Mouse (Mus musculus): Measurements from ENCODE around the gene Gm45062. TPM values are rescaled to one million over a fixed set of nuclear protein-coding genes. Genes with fewer than 3 reads are reported as not detected.

The Gm45062 gene
- polyA plus RNA-seq, 1 experiment from 2014 or later: 20.3 TPM

GRCm38 (mm10) chr6:8433179-8433578 lies 173.9 kb downstream of the Gm45062 start:
- no peak overlapping the region for H3K27ac ChIP-seq
- H3K9ac ChIP-seq: no peak overlapping the region
- no peaks in the 10 kb centered on the region for H3K4me1 ChIP-seq
- no peaks in the 10 kb centered on the region for H3K36me3 ChIP-seq
- no peaks in the 10 kb centered on the region for H3K9me3 ChIP-seq
- H3K4me2 ChIP-seq (replicated peaks): no peak overlapping the region
- H3K27me3 ChIP-seq (replicated peaks): no peaks in the 10 kb centered on the region
- 87% methylated on average over 9 of the region's 9 CpGs for WGBS
- ATAC-seq (ENCODE audit: low FRiP score, low read depth): no peak
- no peak overlapping the region for H3K4me3 ChIP-seq

- 88% methylated on average over 3 of the region's 3 CpGs for WGBS
- H3K27me3 ChIP-seq (replicated peaks): no peaks in the 10 kb centered on the region
- no peak overlapping the region for H3K27ac ChIP-seq
- H3K36me3 ChIP-seq: no peaks in the 10 kb centered on the region
- H3K4me2 ChIP-seq (replicated peaks): no peak overlapping the region
- no peaks in the 10 kb centered on the region for H3K9me3 ChIP-seq
- no peak overlapping the region for H3K9ac ChIP-seq
- ATAC-seq (ENCODE audit: low FRiP score, low read depth): no peak
- no peaks in the 10 kb centered on the region for H3K4me1 ChIP-seq
- no peak overlapping the region for H3K4me3 ChIP-seq
Measured at GRCm38 (mm10) chr6:8437937-8438336, 178.7 kb downstream of the Gm45062 start.

GRCm38 (mm10) chr6:8441814-8442213 lies 182.6 kb downstream of the Gm45062 start:
- no peak overlapping the region for H3K4me3 ChIP-seq
- ATAC-seq (ENCODE audit: low FRiP score, low read depth): no peak
- no peaks in the 10 kb centered on the region for H3K27me3 ChIP-seq (replicated peaks)
- H3K9ac ChIP-seq: no peak overlapping the region
- no peak overlapping the region for H3K4me2 ChIP-seq (replicated peaks)
- no peaks in the 10 kb centered on the region for H3K36me3 ChIP-seq
- H3K27ac ChIP-seq: no peak overlapping the region
- H3K4me1 ChIP-seq: peaks cover 8% of the 10 kb centered on the region
- 91% methylated on average over 3 of the region's 3 CpGs for WGBS
- no peaks in the 10 kb centered on the region for H3K9me3 ChIP-seq

- Histone ChIP-seq H3K4me1 (peaks cover 15% of the 10 kb centered on the region), H3K4me2 (replicated peaks) (no peak overlapping the region), H3K27me3 (replicated peaks) (no peaks in the 10 kb centered on the region), H3K9ac (no peak overlapping the region), H3K4me3 (no peak overlapping the region), H3K27ac (no peak overlapping the region), H3K36me3 (no peaks in the 10 kb centered on the region), H3K9me3 (no peaks in the 10 kb centered on the region)
- WGBS: 26% methylated on average over 5 of the region's 5 CpGs
- peak; percentile 75 for ATAC-seq (ENCODE audit: low FRiP score, low read depth)
Measured at GRCm38 (mm10) chr6:8446786-8447185, 187.5 kb downstream of the Gm45062 start.

- WGBS: 88% methylated on average over 5 of the region's 5 CpGs
Measured at GRCm38 (mm10) chr6:8455599-8455998, 196.3 kb downstream of the Gm45062 start.

GRCm38 (mm10) chr6:8458596-8458995 lies 199.3 kb downstream of the Gm45062 start:
- no peaks in the 10 kb centered on the region for H3K36me3 ChIP-seq
- H3K27ac ChIP-seq: no peak overlapping the region
- 87% methylated on average over 4 of the region's 4 CpGs for WGBS
- H3K4me3 ChIP-seq: no peak overlapping the region
- no peaks in the 10 kb centered on the region for H3K27me3 ChIP-seq (replicated peaks)
- H3K4me1 ChIP-seq: no peaks in the 10 kb centered on the region
- H3K9ac ChIP-seq: no peak overlapping the region
- no peaks in the 10 kb centered on the region for H3K9me3 ChIP-seq
- no peak for ATAC-seq (ENCODE audit: low FRiP score, low read depth)
- H3K4me2 ChIP-seq (replicated peaks): no peak overlapping the region

More at GRCm38 (mm10) chr6:8455599-8455998, 196.3 kb downstream of the Gm45062 start:
- Histone ChIP-seq H3K27me3 (replicated peaks) (no peaks in the 10 kb centered on the region), H3K4me2 (replicated peaks) (no peak overlapping the region), H3K9me3 (no peaks in the 10 kb centered on the region), H3K36me3 (no peaks in the 10 kb centered on the region), H3K4me3 (no peak overlapping the region), H3K9ac (no peak overlapping the region), H3K4me1 (no peaks in the 10 kb centered on the region), H3K27ac (no peak overlapping the region)
- no peak for ATAC-seq (ENCODE audit: low FRiP score, low read depth)

- Histone ChIP-seq H3K36me3 (no peaks in the 10 kb centered on the region), H3K27ac (no peak overlapping the region), H3K9ac (no peak overlapping the region), H3K9me3 (no peaks in the 10 kb centered on the region), H3K4me1 (no peaks in the 10 kb centered on the region), H3K4me2 (replicated peaks) (no peak overlapping the region), H3K4me3 (no peak overlapping the region), H3K27me3 (replicated peaks) (no peaks in the 10 kb centered on the region)
- 91% methylated on average over 2 of the region's 2 CpGs for WGBS
- ATAC-seq (ENCODE audit: low FRiP score, low read depth): no peak
Measured at GRCm38 (mm10) chr6:8462447-8462846, 203.2 kb downstream of the Gm45062 start.

GRCm38 (mm10) chr6:8465388-8465787 lies 206.1 kb downstream of the Gm45062 start:
- WGBS: 63% methylated on average over 1 of the region's 1 CpGs

GRCm38 (mm10) chr6:8465985-8466384 lies 206.7 kb downstream of the Gm45062 start:
- no peak overlapping the region for H3K9ac ChIP-seq
- no peak for ATAC-seq (ENCODE audit: low FRiP score, low read depth)
- H3K4me1 ChIP-seq: no peaks in the 10 kb centered on the region
- H3K36me3 ChIP-seq: no peaks in the 10 kb centered on the region
- no peaks in the 10 kb centered on the region for H3K27me3 ChIP-seq (replicated peaks)
- H3K27ac ChIP-seq: no peak overlapping the region
- H3K4me2 ChIP-seq (replicated peaks): no peak overlapping the region
- no peak overlapping the region for H3K4me3 ChIP-seq
- 87% methylated on average over 5 of the region's 5 CpGs for WGBS
- H3K9me3 ChIP-seq: no peaks in the 10 kb centered on the region

More at GRCm38 (mm10) chr6:8465388-8465787, 206.1 kb downstream of the Gm45062 start:
- Histone ChIP-seq H3K9me3 (no peaks in the 10 kb centered on the region), H3K4me3 (no peak overlapping the region), H3K27me3 (replicated peaks) (no peaks in the 10 kb centered on the region), H3K9ac (no peak overlapping the region), H3K4me2 (replicated peaks) (no peak overlapping the region), H3K27ac (no peak overlapping the region), H3K36me3 (no peaks in the 10 kb centered on the region), H3K4me1 (no peaks in the 10 kb centered on the region)
- ATAC-seq (ENCODE audit: low FRiP score, low read depth): no peak

GRCm38 (mm10) chr6:8467667-8468337 lies 208.6 kb downstream of the Gm45062 start:
- Histone ChIP-seq H3K36me3 (no peaks in the 10 kb centered on the region), H3K4me3 (no peak overlapping the region), H3K27me3 (replicated peaks) (no peaks in the 10 kb centered on the region), H3K9ac (no peak overlapping the region), H3K4me1 (no peaks in the 10 kb centered on the region), H3K9me3 (no peaks in the 10 kb centered on the region), H3K4me2 (replicated peaks) (no peak overlapping the region), H3K27ac (no peak overlapping the region)
- no peak for ATAC-seq (ENCODE audit: low FRiP score, low read depth)
- WGBS: 34% methylated on average over 10 of the region's 10 CpGs

- no peaks in the 10 kb centered on the region for H3K9me3 ChIP-seq
- no peak overlapping the region for H3K9ac ChIP-seq
- H3K27me3 ChIP-seq (replicated peaks): no peaks in the 10 kb centered on the region
- H3K4me3 ChIP-seq: no peak overlapping the region
- no peak overlapping the region for H3K4me2 ChIP-seq (replicated peaks)
- no peaks in the 10 kb centered on the region for H3K36me3 ChIP-seq
- H3K27ac ChIP-seq: no peak overlapping the region
- 94% methylated on average over 3 of the region's 3 CpGs for WGBS
- no peaks in the 10 kb centered on the region for H3K4me1 ChIP-seq
- no peak for ATAC-seq (ENCODE audit: low FRiP score, low read depth)
Measured at GRCm38 (mm10) chr6:8469918-8470317, 210.7 kb downstream of the Gm45062 start.

- no peak overlapping the region for H3K4me3 ChIP-seq
- WGBS: 86% methylated on average over 3 of the region's 3 CpGs
- H3K4me1 ChIP-seq: no peaks in the 10 kb centered on the region
- H3K9me3 ChIP-seq: no peaks in the 10 kb centered on the region
- H3K9ac ChIP-seq: no peak overlapping the region
- H3K27ac ChIP-seq: no peak overlapping the region
- no peak overlapping the region for H3K4me2 ChIP-seq (replicated peaks)
- no peaks in the 10 kb centered on the region for H3K27me3 ChIP-seq (replicated peaks)
- H3K36me3 ChIP-seq: no peaks in the 10 kb centered on the region
- ATAC-seq (ENCODE audit: low FRiP score, low read depth): no peak
Measured at GRCm38 (mm10) chr6:8472125-8472524, 212.9 kb downstream of the Gm45062 start.

- H3K4me3 ChIP-seq: no peak overlapping the region
- no peaks in the 10 kb centered on the region for H3K4me1 ChIP-seq
- WGBS: 76% methylated on average over 5 of the region's 5 CpGs
- no peaks in the 10 kb centered on the region for H3K36me3 ChIP-seq
- ATAC-seq (ENCODE audit: low FRiP score, low read depth): no peak
- no peaks in the 10 kb centered on the region for H3K9me3 ChIP-seq
- H3K27me3 ChIP-seq (replicated peaks): no peaks in the 10 kb centered on the region
- no peak overlapping the region for H3K4me2 ChIP-seq (replicated peaks)
- H3K9ac ChIP-seq: no peak overlapping the region
- H3K27ac ChIP-seq: no peak overlapping the region
Measured at GRCm38 (mm10) chr6:8472915-8473314, 213.7 kb downstream of the Gm45062 start.

All from neural tube, embryonic 12.5 days (tissue).